Mouse (Mus musculus): Measurements from ENCODE around the gene Vwf.

Gene Vwf

GRCm38 (mm10) chr6:125546474-125546873 lies at the start of gene Vwf:
Gene Vwf, plus strand, starts transcription at chr6:125546774.
- DNase-seq (ENCODE audit: low spot score in 2 of 2) = no peak

GRCm38 (mm10) chr6:125498062-125498461 lies 48.5 kb upstream of the Vwf start:
- no peak for DNase-seq (ENCODE audit: low spot score in 2 of 2)

- no peak for DNase-seq (ENCODE audit: low spot score in 2 of 2)
These were observed 43.3 kb upstream of the Vwf start for GRCm38 (mm10) chr6:125503186-125503802.

- DNase-seq (ENCODE audit: low spot score in 2 of 2) = no peak
These were observed 41.8 kb upstream of the Vwf start for GRCm38 (mm10) chr6:125504622-125505355.

GRCm38 (mm10) chr6:125506427-125506826 lies 40.1 kb upstream of the Vwf start:
- DNase-seq (ENCODE audit: low spot score in 2 of 2) = no peak

GRCm38 (mm10) chr6:125509783-125510182 lies 36.8 kb upstream of the Vwf start:
- DNase-seq (ENCODE audit: low spot score in 2 of 2) = no peak

GRCm38 (mm10) chr6:125510645-125511044 lies 35.9 kb upstream of the Vwf start:
- DNase-seq (ENCODE audit: low spot score in 2 of 2) = no peak

- no peak for DNase-seq (ENCODE audit: low spot score in 2 of 2)
These were observed 35.4 kb upstream of the Vwf start for GRCm38 (mm10) chr6:125511196-125511595.

- DNase-seq (ENCODE audit: low spot score in 2 of 2) = no peak
These were observed 33.5 kb upstream of the Vwf start for GRCm38 (mm10) chr6:125512950-125513596.

GRCm38 (mm10) chr6:125515503-125516315 lies 30.9 kb upstream of the Vwf start:
- DNase-seq (ENCODE audit: low spot score in 2 of 2) = no peak

GRCm38 (mm10) chr6:125521558-125522193 lies 24.9 kb upstream of the Vwf start:
- DNase-seq (ENCODE audit: low spot score in 2 of 2) = no peak

- DNase-seq (ENCODE audit: low spot score in 2 of 2) = no peak
These were observed 22.5 kb upstream of the Vwf start for GRCm38 (mm10) chr6:125524027-125524426.

- DNase-seq (ENCODE audit: low spot score in 2 of 2) = no peak
These were observed 20.5 kb upstream of the Vwf start for GRCm38 (mm10) chr6:125526066-125526465.

GRCm38 (mm10) chr6:125528614-125529200 lies 17.9 kb upstream of the Vwf start:
- no peak for DNase-seq (ENCODE audit: low spot score in 2 of 2)

GRCm38 (mm10) chr6:125529479-125529878 lies 17.1 kb upstream of the Vwf start:
- no peak for DNase-seq (ENCODE audit: low spot score in 2 of 2)

GRCm38 (mm10) chr6:125533104-125533650 lies 13.4 kb upstream of the Vwf start:
- no peak for DNase-seq (ENCODE audit: low spot score in 2 of 2)

- no peak for DNase-seq (ENCODE audit: low spot score in 2 of 2)
These were observed 11.6 kb upstream of the Vwf start for GRCm38 (mm10) chr6:125534990-125535389.

- no peak for DNase-seq (ENCODE audit: low spot score in 2 of 2)
These were observed 8.1 kb upstream of the Vwf start for GRCm38 (mm10) chr6:125538469-125538868.

- DNase-seq (ENCODE audit: low spot score in 2 of 2) = no peak
These were observed 7.2 kb upstream of the Vwf start for GRCm38 (mm10) chr6:125539423-125539822.

- DNase-seq (ENCODE audit: low spot score in 2 of 2) = no peak
These were observed 6.4 kb upstream of the Vwf start for GRCm38 (mm10) chr6:125540199-125540598.

GRCm38 (mm10) chr6:125540826-125541225 lies 5.7 kb upstream of the Vwf start:
- no peak for DNase-seq (ENCODE audit: low spot score in 2 of 2)
